Mouse (Mus musculus) c-Kit-positive CD71-positive TER-119-negative erythroid progenitor cells, embryonic 14.5 days (primary cell): Measurements from ENCODE around the gene Fbxw2.
"Not testable (repeated sequence)": the region's sequence is repeated elsewhere in the genome, so short reads cannot be mapped to it uniquely, and the experiment has no call there.

ENCODE experiments used
- DNase-seq: peaks from one replicate; pipeline ENCODE4 v3.0.0-alpha.2; 2013; ENCODE audit warnings: low read depth

Fbxw2 gene

DNA sequence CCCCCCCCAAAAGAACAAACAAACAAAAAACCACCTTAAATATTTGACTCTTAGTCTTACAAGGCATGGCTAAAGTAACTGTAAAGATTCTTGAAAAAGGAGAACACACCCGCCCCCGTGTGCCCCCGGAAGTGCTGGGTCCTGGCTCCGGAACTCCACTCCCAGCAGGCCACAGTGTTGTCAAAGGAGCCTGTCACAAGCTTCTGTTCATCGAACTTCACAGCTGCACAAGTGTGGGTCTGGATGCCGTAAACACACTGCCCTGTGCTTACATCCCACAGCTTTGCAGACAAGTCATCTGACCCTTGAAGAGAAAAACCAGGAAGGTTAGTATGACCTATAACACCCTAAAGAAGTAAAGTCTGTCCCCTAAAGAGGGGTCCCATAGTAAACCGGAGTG is 13.4 kb downstream of the Fbxw2 start:
- DNase-seq: no peak

DNA sequence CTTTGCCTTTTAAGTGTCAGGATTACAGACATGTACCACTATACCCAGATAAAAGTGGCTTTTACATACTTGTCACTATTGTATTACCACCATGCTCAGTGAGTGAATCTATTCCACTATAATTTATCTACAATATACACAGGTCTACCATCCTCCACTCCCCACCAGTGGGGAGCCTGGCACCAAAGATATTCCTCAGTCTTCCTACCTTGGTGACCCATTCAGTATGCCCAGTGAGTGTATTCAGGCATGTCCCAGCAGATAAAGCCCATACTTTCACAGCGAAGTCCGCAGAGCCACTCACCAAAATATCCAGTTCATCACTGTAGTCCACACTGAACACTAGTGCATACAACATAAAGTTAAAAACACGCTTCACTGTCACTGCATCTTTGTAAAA is 15.3 kb downstream of the Fbxw2 start:
- DNase-seq: no peak

DNA sequence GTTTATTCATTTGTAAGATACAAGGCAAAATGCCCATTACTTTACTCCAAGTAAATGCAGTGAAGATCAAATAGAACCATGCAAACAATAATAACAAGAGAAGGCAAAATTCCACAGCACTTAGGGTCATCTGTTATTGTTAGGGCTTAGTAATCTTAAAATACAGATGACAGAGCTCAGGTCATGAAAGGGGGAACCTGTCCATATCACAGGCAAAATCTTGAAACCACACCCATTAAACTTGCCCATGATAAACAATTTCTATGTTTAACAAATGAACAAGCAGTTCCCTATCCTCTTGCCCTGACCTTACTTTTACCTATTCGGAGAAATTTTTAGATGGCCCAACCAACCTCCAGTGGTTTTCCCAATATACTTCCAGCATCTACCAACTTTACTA is 16.5 kb downstream of the Fbxw2 start:
- no peak for DNase-seq

DNA sequence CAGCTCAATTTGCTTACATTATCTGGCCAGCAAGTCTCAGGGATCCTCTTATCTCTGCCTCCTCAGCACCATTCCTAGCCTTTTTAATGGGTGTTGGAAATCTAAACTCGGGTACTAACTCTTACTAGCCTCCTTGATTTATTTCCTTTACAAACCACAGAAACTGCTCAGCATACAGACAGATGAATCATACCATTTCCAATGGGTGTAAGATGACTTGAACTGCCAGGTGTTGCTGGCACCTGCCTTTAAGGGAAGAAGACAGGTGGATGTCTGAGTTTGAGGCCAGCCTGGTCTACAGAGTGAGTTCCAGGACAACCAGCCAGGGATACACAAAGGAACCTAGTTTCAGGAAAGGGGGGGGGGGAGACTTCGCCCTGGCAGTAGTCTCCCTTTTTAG is 18.1 kb downstream of the Fbxw2 start:
- DNase-seq: no peak

DNA sequence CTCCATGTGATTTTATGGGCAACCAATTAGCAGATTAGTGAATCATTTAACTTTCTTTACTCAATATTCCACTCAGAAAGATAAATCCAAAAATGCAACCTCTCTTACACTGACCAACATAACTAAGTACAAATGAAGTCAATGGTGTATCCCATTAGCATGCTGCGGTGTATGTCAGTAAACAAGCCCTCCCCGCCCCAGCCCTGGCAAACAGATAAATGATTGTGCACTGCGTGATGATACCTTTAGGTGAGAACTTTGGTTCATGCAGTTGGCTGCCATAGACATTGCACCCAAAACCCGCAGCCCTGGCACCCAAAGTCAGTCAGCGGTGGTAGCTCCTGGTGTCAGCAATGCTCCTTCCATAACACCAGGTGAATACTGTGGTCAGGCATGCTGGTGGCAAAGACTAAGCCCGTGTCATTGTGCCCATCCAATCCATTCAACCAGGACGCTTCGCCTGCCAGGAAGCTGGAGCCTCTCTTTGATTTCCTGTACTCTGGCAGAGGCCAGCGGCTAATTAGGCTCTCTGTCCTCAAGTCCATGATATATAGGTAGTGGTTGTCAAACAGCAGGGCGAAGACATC is 20.7 kb downstream of the Fbxw2 start:
- DNase-seq: no peak

DNA sequence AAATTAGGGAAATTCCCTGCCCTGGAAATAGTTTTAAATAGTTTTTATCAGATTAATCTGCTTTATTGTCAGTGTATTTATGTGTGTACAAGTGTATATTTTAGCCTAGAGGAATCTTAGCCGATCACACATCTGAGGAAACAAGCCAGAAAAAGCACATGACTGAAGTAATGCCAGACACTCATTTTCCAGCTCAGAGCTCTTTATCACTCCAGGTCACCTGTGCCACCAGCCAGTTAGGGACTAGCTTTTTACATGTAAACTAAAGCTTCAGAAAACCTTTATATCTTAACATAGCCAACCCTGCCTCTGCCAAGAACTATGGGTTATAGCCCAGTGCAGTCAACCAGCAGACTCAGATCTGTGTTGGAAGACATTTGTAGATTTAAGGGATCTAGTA is 21.3 kb downstream of the Fbxw2 start:
- DNase-seq: peak; percentile 77

DNA sequence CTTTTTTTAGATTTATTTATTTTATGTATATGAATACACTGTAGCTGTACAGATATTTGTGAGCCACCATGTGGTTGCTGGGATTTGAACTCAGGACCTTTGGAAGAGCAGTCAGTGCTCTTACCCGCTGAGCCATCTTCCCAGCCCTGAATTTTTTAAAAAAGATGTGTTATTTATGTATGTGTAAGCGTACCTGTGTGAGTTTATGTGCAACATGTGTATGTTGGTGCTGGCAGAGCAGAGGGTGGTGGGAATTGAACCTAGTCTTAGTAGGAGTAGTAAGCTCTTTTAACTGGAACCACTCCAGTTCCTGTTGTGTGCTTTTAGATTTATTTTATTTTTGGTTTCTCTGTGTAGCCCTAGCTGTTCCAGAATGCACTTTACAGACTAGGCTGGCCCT is 21.9 kb downstream of the Fbxw2 start:
- DNase-seq: no peak

DNA sequence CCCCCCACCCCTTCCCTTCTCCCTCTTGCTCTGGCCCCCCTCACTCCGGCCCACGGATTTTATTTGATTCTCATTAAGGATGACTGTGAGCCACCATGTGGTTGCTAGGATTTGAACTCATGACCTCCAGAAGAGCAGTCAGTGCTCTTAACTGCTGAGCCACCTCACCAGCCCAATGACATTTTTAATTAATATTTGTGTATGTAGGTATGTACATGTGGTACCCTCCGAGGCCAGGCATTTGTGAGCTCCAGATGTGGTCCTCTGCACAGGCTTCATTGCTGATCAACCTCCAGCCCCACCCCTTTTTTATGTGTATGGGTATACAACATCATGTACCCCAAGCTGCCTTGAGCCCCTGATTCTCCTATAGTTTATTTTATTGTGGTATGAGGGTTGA is 22.4 kb downstream of the Fbxw2 start:
- DNase-seq: no peak

DNA sequence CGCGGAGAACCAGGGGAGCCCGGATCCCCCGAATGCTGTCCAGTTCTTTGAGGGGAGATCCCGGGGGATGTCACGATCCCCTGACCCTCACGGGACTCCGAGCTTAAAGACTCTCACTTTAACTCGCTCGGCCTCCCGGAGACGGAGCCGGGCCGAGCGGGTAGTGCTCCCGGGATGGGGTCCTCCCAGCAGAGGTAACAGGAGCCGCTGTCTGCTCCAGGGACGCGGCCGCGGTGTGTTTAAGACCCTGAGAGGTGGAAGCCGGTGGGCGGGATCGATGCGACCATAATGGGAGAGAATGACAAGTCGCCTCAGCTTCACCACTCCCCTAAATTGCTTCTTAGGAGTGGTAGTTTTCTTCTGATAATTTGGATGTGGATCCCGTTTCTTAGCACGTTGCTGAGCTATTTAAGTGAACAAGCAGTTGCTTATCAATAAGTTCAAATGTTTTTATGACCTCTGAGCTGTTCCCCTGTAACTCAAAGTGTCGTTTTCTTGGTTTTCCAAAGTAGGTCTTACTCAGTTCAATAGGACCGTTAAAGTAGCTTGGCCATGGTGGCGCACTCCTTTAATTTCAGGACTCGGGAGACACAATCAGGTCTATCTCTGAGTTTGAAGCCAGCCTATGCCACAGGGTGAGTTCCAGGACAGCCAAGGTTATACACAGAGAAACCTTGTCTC is 23.4 kb downstream of the Fbxw2 start:
- not testable (repeated sequence) for DNase-seq

DNA sequence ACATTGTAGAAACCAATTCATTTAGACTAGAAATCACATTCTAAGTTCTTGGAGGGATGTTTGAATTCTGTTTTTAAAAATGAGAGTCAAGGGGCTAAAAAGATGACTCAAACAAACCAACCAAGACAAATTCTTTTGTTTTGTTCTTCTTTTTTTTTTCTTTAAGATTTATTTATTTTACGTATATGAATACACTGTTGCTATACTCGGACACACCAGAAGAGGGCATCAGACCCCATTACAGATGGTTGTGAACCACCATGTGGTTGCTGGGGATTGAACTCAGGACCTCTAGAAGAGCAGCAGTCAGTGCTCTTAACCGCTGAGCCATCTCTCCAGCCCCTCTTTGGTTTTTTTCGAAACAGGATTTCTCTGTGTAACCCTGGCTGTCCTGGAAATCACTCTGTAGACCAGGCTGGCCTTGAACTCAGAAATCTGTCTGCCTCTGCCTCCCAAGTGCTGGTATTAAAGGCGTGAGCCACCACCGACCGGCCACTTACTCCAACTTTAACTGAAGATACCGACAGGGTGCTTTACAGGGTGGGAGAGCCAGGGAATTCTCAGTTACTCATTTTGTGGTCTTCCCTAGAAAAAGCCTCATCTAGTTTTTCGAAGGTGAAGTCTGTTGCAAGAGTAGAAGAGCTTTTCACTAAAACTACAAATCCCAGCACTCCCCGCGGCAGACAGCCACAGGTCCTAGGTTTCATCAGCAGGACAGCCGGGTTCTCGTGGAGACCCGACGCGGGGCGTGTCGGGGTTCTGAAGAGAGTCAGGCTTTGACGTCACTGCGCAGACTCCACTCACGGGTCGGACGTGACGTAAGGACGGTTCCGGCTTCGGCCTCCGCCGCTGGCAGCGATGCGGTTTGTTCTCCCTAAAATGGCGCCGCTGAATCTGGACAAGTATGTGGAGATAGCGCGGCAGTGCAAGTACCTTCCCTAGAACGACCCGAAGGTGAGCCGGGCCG is 24.3 kb downstream of the Fbxw2 start:
- peak; percentile 99 for DNase-seq

DNA sequence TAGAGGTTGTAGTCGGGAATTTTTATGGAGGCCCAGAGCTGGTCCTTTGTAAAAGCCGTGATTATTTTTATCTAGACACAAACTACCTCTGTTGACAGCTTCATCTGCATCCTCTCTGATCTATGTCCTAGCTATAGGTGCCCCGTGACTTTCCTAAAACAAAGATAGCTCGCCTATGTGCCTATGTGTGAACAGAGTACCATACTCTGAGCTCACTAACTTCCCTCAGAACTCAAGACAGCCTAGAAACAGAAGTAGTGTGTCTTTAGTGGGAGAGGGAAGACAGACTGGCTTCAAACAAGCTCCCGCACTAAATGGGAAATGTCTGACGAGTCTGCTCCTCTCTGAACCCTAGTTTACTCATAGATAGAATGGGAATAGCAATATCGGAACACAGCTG is 25.7 kb downstream of the Fbxw2 start:
- DNase-seq: no peak

DNA sequence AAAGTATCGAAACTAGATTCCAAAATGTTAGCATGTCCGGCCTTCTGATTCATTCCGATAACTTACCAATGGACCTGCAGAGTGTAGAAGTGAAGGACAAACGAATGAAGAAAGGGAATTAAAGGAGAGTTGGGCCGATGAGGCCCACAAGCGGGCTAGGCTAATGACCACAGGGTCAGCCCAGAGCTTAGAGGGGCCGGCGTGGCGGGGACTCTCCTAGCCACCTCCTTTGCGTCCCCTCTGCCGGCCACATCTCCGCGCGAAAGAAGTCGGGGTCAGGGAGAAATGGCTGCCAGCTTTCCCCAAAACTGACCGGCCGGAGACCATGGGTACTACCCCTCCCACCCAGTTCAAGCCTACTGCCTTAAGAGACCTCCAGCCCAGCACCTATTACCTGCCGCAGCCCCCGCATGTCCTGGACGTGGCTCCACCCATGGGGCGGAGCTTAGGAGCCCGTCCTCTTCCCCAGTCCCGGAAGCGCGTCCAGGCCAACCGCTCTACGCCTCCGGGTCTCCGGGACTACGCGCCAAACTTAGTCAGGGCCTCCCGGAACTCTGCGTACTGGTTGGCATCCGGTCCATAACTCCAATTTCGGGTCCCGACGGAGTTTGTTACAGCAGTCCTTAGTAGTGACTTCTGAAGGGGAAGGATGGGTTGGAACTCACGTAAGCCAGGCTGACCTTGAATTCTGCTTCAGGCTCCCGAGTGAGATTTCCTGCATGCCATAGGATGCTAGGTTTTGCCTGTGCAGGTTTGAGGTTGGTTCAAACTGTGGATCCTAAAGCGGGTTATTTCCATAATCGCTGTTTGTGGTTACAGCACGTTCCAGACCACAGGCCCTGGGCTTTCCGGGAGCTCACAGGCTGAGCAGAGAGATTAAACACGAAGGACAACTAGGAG is 26.5 kb downstream of the Fbxw2 start, which contains the start of gene Rabepk:
TSS of gene Rabepk (minus strand) at position 556 of the 900 bp plus-strand sequence.
- DNase-seq: peak; percentile 89

DNA sequence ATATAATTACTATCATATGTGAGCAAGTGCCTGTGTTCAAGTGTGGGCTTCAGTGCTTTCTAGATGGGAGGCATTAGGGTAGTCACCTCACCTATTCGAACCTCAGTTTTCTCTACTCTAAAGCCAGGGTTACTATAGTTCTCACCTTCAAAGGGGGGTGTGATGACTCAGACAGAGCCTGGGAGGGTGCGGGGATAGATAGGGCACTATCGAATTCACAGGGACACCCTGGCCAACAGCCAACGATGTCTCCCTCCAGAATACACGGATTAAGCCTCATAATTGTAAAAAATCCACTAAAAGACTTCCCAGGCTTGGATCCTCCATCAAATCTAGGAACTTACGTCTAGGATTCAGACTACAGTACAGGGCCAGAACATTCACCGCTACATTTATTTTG is 30.7 kb downstream of the Fbxw2 start:
- no peak for DNase-seq

DNA sequence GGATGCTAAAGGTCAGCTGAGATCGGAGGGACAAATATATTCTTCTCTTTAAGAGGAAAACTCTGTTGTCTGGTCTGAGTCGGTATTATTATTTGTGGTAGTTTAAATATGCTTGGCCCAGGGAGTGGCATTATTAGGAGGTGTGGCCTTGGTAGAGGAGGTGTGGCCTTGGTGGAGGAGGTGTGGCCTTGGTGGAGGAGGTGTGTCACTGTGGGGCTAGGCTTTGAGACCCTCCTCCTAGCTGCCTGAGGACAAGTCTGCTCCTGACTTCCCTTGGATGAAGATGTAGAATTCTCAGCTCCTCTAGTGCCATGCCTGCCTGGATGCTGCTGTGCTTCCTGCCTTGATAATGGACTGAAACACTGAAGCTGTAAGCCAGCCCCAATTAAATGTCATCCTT is 31.6 kb downstream of the Fbxw2 start:
- no peak for DNase-seq

DNA sequence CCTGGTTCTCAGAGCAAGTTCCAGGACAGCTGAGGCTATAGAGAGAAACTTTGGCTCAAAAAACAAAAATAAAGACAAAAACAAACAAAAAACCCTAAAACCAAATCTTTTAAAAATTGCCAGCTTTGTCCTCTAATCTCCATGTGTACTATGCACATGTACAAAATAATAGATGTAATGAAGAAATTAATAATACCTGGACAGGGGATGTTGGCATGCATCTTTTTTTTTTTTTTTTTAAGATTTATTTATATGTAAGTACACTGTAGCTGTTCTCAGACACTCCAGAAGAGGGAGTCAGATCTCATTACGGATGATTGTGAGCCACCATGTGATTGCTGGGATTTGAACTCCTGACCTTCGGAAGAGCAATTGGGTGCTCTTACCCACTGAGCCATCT is 33.6 kb downstream of the Fbxw2 start:
- not testable (repeated sequence) for DNase-seq

DNA sequence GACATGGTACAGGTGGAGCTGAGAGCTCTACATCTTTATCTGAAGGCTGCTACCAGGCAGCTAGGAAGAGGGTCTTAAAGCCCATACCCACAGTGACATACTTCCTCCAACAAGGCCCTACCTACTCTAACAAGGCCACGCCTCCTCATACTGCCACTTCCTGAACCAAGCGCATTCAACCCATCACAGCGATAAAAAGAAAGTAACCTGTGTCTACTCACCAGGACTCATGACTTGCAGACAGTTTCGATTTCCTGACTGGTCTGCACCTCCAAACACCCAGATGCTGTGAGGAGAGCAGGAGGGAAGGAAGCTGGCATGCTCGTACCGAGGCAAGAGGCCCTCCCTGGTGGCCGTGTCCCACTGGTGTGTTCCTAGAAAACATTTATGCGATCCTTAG is 35.8 kb downstream of the Fbxw2 start:
- DNase-seq: no peak

DNA sequence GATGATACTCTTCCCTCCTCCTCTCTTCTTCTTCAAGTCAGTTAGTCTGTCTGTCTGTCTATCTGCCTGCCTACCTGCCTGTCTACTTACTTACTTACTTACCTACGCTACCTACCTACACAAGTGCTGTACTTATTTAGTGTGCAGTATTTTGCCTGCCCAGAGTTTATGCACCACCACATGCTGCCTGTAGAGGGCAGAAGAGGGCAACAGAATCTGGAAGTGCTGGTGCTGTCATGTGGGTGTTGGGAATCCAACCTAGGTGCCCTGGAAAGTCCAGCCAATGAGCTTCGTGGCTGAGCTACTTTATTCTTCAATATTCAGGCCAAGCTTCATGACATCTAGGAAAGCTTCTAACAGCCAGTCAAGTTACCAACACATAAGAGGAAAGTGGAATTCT is 42.0 kb downstream of the Fbxw2 start:
- DNase-seq: no peak

DNA sequence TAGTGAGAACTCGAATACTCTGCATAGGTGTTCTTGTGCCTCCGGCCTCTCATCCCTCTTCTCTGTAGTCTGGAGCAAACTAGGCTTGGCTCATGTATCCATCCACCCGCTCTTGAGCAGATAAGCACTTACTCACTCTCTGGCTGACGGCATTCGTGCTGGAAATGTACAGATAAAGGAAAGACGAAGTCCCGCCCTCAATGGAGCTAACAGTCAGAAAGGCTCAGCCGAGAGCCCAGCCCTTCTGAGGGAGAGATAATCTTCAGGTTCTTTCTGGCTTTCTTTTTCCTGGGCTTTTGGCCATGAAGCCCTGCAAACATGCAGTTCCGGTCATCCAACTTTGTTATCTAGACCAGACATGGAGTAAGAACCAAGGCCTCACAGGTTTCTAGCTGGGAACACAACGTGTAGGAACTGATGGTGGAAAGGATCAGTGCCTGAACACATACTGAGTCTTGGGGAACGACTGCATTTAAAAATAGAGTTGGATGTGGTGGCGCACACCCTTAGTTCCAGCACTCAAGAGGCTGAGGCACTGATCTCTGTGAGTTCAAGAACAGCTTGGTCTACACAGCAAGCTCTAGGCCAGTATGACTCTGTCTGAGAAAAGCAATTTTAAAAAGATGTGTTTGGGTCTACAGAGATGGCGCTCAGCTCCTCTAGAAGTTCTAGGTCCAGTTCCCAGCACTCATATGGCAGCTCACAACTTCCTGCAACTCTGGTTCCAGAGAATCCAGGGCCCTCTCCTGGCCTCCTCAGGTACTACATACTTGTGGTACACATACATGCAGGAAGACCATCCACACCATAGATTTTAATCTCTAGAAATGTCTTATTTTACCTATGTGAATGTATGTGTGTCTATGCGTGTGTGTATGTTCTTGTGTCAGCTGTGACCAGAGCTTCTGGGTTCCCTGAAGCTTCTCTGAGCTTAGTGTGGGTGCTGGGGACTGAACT is 42.8 kb downstream of the Fbxw2 start:
- DNase-seq: peak; percentile 92

DNA sequence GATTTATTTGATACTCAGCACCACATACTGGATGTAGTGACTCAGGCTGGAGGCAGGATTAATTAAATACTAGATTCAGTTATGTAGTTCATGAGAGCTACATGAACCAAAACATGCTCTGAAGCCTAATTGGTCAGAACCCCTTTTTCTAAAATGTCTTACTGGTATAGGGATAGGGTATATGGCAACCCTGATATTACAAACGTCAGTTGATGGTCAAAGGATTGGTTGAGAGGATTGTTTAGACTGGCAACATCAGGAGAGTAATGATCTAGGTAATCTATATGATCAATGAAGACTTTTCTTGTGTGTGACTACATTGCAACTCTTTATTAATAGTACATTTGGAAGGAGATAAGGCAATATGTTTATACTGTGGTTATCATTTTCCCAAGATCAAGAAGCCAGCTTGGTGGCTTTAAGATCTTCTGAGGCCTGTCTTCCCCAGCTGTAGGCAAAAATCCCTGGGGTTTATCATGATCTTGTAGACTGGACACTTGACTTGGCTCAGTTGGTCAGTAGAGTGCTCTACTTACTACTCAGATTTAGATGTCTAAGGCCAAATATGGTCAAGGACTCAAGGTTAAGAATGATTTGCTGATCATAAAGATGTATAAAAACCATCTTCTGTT is 48.8 kb downstream of the Fbxw2 start:
- no peak for DNase-seq

DNA sequence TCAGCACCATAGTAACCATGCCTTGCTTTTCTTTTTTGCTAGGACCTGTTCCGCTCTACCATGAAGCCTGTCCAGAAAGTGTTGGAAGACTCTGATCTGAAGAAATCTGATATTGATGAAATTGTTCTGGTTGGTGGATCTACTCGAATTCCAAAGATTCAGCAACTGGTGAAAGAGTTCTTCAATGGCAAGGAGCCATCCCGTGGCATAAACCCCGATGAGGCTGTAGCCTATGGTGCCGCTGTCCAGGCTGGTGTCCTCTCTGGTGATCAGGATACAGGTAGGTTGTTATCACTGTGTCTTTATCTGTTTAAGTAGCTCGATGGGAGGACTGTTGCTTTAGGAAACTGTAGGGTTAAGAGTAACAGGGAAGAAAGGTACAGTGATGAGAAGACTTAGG is 51.6 kb downstream of the Fbxw2 start:
- no peak for DNase-seq
